Mouse (Mus musculus) myocyte (in vitro differentiated cells): ENCODE results near the gene Tent5b.

Experiments used
- E2F4 ChIP-seq: IDR thresholded peaks from one replicate; pipeline ENCODE4 v1.6.1; 2011; ENCODE audit warnings: mild to moderate bottlenecking, control low read depth, moderate library complexity; ENCODE audit not compliant: insufficient read depth
- MAX ChIP-seq: IDR thresholded peaks from one replicate; pipeline ENCODE4 v1.6.1; 2011; ENCODE audit warnings: low read depth, mild to moderate bottlenecking, control low read depth
- MYOG ChIP-seq, 3 experiments: IDR thresholded peaks; one replicate each; pipeline ENCODE4 v1.6.1; 2011; ENCODE audit warnings: control low read depth in 2 of 3, low read depth in 2 of 3, mild to moderate bottlenecking in 2 of 3; ENCODE audit not compliant: insufficient read length in 2 of 3, control insufficient read depth in 1 of 3, insufficient read depth in 1 of 3
- POLR2A ChIP-seq: IDR thresholded peaks from one replicate; pipeline ENCODE4 v1.6.1; 2011; ENCODE audit warnings: low read depth, mild to moderate bottlenecking, control low read depth, moderate library complexity; ENCODE audit not compliant: insufficient read length
- POLR2AphosphoS2 ChIP-seq: IDR thresholded peaks from one replicate; pipeline ENCODE4 v1.6.1; 2011; ENCODE audit warnings: low read depth, control low read depth; ENCODE audit not compliant: insufficient read length
- TCF12 ChIP-seq: IDR thresholded peaks from one replicate; pipeline ENCODE4 v1.6.1; 2011; ENCODE audit warnings: mild to moderate bottlenecking, control low read depth; ENCODE audit not compliant: poor library complexity, insufficient read depth, severe bottlenecking
- USF1 ChIP-seq: IDR thresholded peaks from one replicate; pipeline ENCODE4 v1.6.1; 2011; ENCODE audit warnings: low read depth, mild to moderate bottlenecking, control low read depth, moderate library complexity

DNA sequence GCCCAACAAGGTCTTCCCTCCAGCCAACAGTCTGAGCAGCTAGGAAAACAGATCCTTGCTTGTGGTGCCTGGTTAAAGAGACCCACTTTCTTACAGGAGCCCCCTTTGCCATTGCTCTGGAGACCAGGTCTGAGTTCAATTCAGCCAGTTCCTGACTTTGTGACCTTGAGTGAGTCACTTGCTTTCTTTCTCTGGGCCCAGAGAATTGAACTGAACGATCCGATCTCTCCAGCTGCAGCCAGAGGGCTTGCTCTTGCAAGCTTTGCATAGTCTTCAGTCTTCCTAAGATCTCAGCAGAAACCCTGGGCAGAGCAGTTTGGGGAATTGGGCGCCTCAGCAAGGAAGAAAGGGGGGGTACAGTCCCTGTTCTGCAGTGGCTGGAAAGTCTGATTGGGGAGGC is 2.5 kb downstream of the Tent5b start:
- TF ChIP-seq POLR2A (no peak), MAX (no peak), TCF12 (no peak), POLR2AphosphoS2 (no peak), USF1 (no peak), E2F4 (no peak), MYOG (IDR thresholded peaks at IDR 0.05; ENCODE audit: control insufficient read depth in 1 of 3, insufficient read depth in 1 of 3, insufficient read length in 2 of 3, low read depth in 2 of 3) (no peak)
